Mouse (Mus musculus) hindbrain, embryonic 14.5 days (tissue): ENCODE measurements around the gene Gprc5d. TPM values are rescaled to one million over a fixed set of nuclear protein-coding genes. Genes with fewer than 3 reads are reported as not detected.

Source experiments
- ATAC-seq: fragments of 200-750 bp; cut with Nextera tagmentation; 2 replicates; pipeline ENCODE4 v1.8.0; 2017; ENCODE audit warnings: moderate number of reproducible peaks, mild to moderate bottlenecking, moderate TSS enrichment, moderate library complexity; ENCODE audit not compliant: low FRiP score
- DNase-seq: peaks from one replicate; pipeline ENCODE4 v3.0.0-alpha.2; 2015; ENCODE audit warnings: low spot score
- H3K27ac ChIP-seq: fragments of 300-500 bp; sonication (generic); 2 replicates; pipeline ENCODE4 v1.5.1; 2014; ENCODE audit warnings: mild to moderate bottlenecking, moderate library complexity
- H3K27me3 ChIP-seq: fragments of 300-500 bp; sonication (generic); 2 replicates; pipeline ENCODE4 v1.6.1; 2014; ENCODE audit warnings: mild to moderate bottlenecking, low read length, mixed read lengths; ENCODE audit not compliant: control insufficient read depth, insufficient read depth
- H3K36me3 ChIP-seq: fragments of 300-500 bp; sonication (generic); replicated peaks from 2 replicates; pipeline ENCODE4 v1.6.1; 2014; ENCODE audit not compliant: control insufficient read depth, insufficient read depth
- H3K4me1 ChIP-seq: fragments of 300-500 bp; sonication (generic); replicated peaks from 2 replicates; pipeline ENCODE4 v1.6.1; 2014; ENCODE audit warnings: antibody characterized with exemption, low read length, mixed read lengths; ENCODE audit not compliant: control insufficient read depth, insufficient read depth
- H3K4me2 ChIP-seq: fragments of 300-500 bp; sonication (generic); replicated peaks from 2 replicates; pipeline ENCODE4 v1.6.1; 2014; ENCODE audit warnings: mild to moderate bottlenecking, moderate library complexity
- H3K4me3 ChIP-seq: fragments of 300-500 bp; sonication (generic); replicated peaks from 2 replicates; pipeline ENCODE4 v1.5.1; 2014; ENCODE audit warnings: mild to moderate bottlenecking, low read length
- H3K9ac ChIP-seq: fragments of 300-500 bp; sonication (generic); 2 replicates; pipeline ENCODE4 v1.6.1; 2014
- H3K9me3 ChIP-seq: fragments of 300-500 bp; sonication (generic); 2 replicates; pipeline ENCODE4 v1.6.1; 2016; ENCODE audit warnings: low read length; ENCODE audit not compliant: control insufficient read depth
- WGBS: fragments of 180-500 bp; shearing (Covaris S2); extraction: QIAGEN DNeasy Blood & Tissue Kit; methylation state at CpG from one replicate; pipeline ENCODE4 v1.1.7; 2014; 5-methylcytosine and 5-hydroxymethylcytosine counted together
- polyA plus RNA-seq: library from polyadenylated mRNA; unstranded; fragments of >200 nt; fragmentation: Nextera tagmentation; extraction: Ambion mirVana; gene quantifications from 2 replicates; pipeline ENCODE4 v1.2.1, GENCODE M21; 2014

The Gprc5d gene
- polyA plus RNA-seq, 1 experiment from 2014 or later: not detected

- WGBS: 42% methylated on average over 14 of the region's 14 CpGs
- no peaks in the 10 kb centered on the region for H3K9me3 ChIP-seq
These were observed 20.7 kb upstream of the Gprc5d start for GRCm38 (mm10) chr6:135138746-135139145.

GRCm38 (mm10) chr6:135138207-135138606 lies 20.1 kb upstream of the Gprc5d start:
- Histone ChIP-seq H3K27ac (no peak overlapping the region), H3K27me3 (no peaks in the 10 kb centered on the region), H3K4me1 (no peaks in the 10 kb centered on the region), H3K4me2 (no peak overlapping the region), H3K9me3 (no peaks in the 10 kb centered on the region), H3K36me3 (no peaks in the 10 kb centered on the region), H3K9ac (no peak overlapping the region), H3K4me3 (no peak overlapping the region)
- WGBS: 59% methylated on average over 7 of the region's 7 CpGs
- ATAC-seq (no peak), DNase-seq (no peak)

More at GRCm38 (mm10) chr6:135138746-135139145, 20.7 kb upstream of the Gprc5d start:
- Histone ChIP-seq H3K4me3 (no peak overlapping the region), H3K9ac (no peak overlapping the region), H3K27me3 (no peaks in the 10 kb centered on the region), H3K36me3 (no peaks in the 10 kb centered on the region), H3K4me1 (no peaks in the 10 kb centered on the region), H3K4me2 (no peak overlapping the region), H3K27ac (no peak overlapping the region)
- ATAC-seq: no peak
- no peak for DNase-seq

GRCm38 (mm10) chr6:135137736-135138135 lies 19.7 kb upstream of the Gprc5d start:
- no peak overlapping the region for H3K4me3 ChIP-seq
- no peak overlapping the region for H3K9ac ChIP-seq
- 89% methylated on average over 9 of the region's 9 CpGs for WGBS
- H3K27me3 ChIP-seq: no peaks in the 10 kb centered on the region
- no peak overlapping the region for H3K27ac ChIP-seq
- ATAC-seq (no peak), DNase-seq (no peak)
- no peaks in the 10 kb centered on the region for H3K9me3 ChIP-seq
- no peak overlapping the region for H3K4me2 ChIP-seq
- no peaks in the 10 kb centered on the region for H3K36me3 ChIP-seq
- no peaks in the 10 kb centered on the region for H3K4me1 ChIP-seq

DNA sequence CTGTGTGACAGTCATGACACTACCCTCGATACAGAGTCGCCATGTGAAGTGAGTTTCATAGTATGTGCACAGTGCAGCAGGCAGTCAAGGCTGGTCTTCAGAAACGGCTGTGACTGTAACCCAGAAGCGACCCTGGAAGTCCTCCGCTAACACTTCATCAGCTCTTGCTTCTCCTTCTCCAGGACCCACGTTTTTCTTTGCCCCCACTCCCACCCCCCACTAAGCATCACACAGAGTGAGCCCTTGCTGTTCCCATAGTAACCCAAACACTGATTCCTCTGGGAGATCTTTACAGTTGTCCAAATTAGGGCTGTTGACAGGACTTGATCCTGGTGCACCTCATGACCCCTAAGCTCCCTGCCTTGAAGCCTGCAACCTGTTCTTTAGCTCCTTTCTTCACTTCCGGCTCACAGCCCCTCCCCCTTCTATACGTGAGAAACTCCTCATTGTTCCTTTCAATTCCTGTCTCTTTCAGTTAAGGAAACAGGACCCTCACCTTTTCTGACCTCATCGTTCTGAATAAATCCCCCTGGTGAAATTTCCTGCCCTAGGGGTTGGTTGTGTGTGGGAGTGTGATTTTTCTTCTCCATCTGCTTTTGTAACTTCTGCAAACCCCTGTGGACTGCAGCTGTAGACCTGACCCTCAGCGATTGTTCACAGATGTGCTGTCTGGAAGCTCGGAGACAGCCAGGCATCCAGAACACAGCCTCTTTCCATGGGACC lies 18.5 kb upstream of the Gprc5d start:
- WGBS: 38% methylated on average over 11 of the region's 11 CpGs
- H3K27me3 ChIP-seq: no peaks in the 10 kb centered on the region
- ATAC-seq (no peak), DNase-seq (no peak)
- H3K4me1 ChIP-seq: no peaks in the 10 kb centered on the region
- H3K4me3 ChIP-seq: no peak overlapping the region
- H3K36me3 ChIP-seq: no peaks in the 10 kb centered on the region
- no peak overlapping the region for H3K9ac ChIP-seq
- H3K9me3 ChIP-seq: no peaks in the 10 kb centered on the region
- no peak overlapping the region for H3K27ac ChIP-seq
- H3K4me2 ChIP-seq: no peak overlapping the region

DNA sequence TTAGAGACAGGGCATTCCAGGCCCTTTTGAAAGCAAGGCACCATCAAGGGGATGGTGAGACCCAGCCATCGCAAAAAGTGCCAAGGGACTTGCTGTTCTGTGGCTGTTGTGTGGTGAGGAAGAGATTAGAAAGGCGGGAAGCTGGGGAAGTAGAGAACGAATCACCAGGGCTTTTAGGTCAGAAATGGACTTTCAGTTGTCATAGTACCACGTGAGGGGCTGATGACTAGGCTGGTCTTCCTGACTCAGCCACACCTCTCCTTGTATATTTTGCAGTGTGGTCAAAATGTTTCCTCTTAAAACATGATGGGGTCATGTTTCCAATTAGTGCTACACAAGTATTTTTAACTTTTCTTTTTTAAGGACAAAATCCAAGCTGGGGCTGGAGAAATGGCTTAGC lies 17.7 kb upstream of the Gprc5d start:
- Histone ChIP-seq H3K27ac (no peak overlapping the region), H3K4me2 (no peak overlapping the region), H3K4me1 (no peaks in the 10 kb centered on the region), H3K4me3 (no peak overlapping the region), H3K9me3 (no peaks in the 10 kb centered on the region), H3K27me3 (no peaks in the 10 kb centered on the region), H3K36me3 (no peaks in the 10 kb centered on the region), H3K9ac (no peak overlapping the region)
- no peak for DNase-seq
- no peak for ATAC-seq
- 82% methylated on average over 4 of the region's 4 CpGs for WGBS

GRCm38 (mm10) chr6:135133486-135133885 lies 15.4 kb upstream of the Gprc5d start:
- Histone ChIP-seq H3K4me1 (no peaks in the 10 kb centered on the region), H3K27ac (no peak overlapping the region), H3K9ac (no peak overlapping the region), H3K27me3 (no peaks in the 10 kb centered on the region), H3K4me2 (no peak overlapping the region), H3K9me3 (no peaks in the 10 kb centered on the region), H3K36me3 (no peaks in the 10 kb centered on the region), H3K4me3 (no peak overlapping the region)
- WGBS: 94% methylated on average over 9 of the region's 9 CpGs
- no peak for ATAC-seq
- DNase-seq: no peak

- Histone ChIP-seq H3K9ac (no peak overlapping the region), H3K4me1 (no peaks in the 10 kb centered on the region), H3K4me3 (no peak overlapping the region), H3K36me3 (no peaks in the 10 kb centered on the region), H3K4me2 (no peak overlapping the region), H3K9me3 (no peaks in the 10 kb centered on the region), H3K27ac (no peak overlapping the region), H3K27me3 (no peaks in the 10 kb centered on the region)
- WGBS: 84% methylated on average over 7 of the region's 7 CpGs
- no peak for DNase-seq
- ATAC-seq: no peak
These were observed 15.0 kb upstream of the Gprc5d start for GRCm38 (mm10) chr6:135133086-135133485.

DNA sequence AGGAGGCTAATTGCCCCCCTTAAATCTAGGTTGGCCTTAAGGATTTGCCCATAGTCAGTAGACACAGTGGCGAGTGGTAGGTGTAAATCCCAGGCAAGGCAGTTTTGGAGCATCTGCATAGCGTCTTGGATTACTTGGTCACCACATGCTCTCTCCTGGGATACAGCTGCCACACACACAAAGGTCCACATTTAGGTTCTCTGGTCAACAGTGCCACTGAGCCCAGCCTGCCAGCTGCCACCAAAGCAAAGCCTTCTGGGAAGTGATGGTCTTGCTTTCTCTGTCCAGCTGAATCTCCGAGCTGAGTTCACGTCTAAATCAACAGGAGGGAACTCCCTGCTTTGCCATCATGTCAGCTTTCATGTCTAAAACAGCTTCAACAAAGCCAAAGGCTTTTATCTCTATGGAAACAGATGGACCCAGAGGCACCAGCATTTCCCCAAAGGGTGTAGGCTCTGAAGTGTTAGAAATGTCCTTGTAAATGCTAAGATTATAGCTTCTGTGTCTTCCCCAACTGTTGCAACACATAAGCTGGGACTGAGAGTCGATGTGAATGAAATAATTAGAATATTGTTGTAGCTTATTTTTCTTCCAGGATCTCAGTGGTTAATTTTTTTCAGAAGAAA lies 6.8 kb upstream of the Gprc5d start:
- Histone ChIP-seq H3K4me1 (no peaks in the 10 kb centered on the region), H3K27ac (no peak overlapping the region), H3K36me3 (no peaks in the 10 kb centered on the region), H3K4me3 (no peak overlapping the region), H3K9me3 (no peaks in the 10 kb centered on the region), H3K27me3 (no peaks in the 10 kb centered on the region), H3K4me2 (no peak overlapping the region), H3K9ac (no peak overlapping the region)
- ATAC-seq (no peak), DNase-seq (no peak)
- WGBS: 47% methylated on average over 5 of the region's 5 CpGs

DNA sequence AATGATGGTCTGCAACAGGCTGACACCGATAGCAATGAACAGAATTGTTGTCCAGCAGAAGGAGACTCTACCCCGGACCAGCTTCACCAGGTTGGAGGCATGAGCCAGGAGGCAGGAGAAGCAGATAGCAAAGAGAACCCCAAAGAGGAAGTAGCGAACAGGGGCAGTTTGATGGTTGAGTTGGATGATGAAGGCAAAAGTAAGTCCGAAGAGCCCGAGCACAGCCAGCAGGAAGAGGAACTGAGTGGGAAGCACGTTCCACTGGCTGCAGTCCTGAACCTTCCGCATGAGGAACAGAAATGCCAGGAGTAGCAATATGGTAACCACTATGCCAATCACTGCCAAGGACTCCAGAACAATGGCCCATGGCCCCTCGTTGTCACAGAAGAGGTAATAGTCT lies 1.6 kb downstream of the Gprc5d start:
- WGBS: 98% methylated on average over 8 of the region's 8 CpGs
- DNase-seq (no peak), ATAC-seq (no peak)
- H3K27me3 ChIP-seq: no peaks in the 10 kb centered on the region; the same call in 1 of the 2 replicates
- no peak overlapping the region for H3K9ac ChIP-seq
- peaks cover 3% of the 10 kb centered on the region; the same call in 1 of the 2 replicates for H3K4me1 ChIP-seq
- no peak overlapping the region for H3K4me2 ChIP-seq
- no peaks in the 10 kb centered on the region for H3K9me3 ChIP-seq
- H3K36me3 ChIP-seq: no peaks in the 10 kb centered on the region
- no peak overlapping the region for H3K4me3 ChIP-seq
- H3K27ac ChIP-seq: no peak overlapping the region
